Mouse (Mus musculus) liver, embryonic 14.5 days (tissue): ENCODE results near the gene Ralgapa2.

Experiments
- CTCF ChIP-seq: IDR thresholded peaks from 2 replicates; pipeline ENCODE4 v1.5.1; 2016; ENCODE audit warnings: antibody characterized with exemption, low read depth, control low read depth
- EP300 ChIP-seq: IDR thresholded peaks from 2 replicates; pipeline ENCODE4 v1.6.1; 2016; ENCODE audit warnings: antibody characterized with exemption, low read depth

DNA sequence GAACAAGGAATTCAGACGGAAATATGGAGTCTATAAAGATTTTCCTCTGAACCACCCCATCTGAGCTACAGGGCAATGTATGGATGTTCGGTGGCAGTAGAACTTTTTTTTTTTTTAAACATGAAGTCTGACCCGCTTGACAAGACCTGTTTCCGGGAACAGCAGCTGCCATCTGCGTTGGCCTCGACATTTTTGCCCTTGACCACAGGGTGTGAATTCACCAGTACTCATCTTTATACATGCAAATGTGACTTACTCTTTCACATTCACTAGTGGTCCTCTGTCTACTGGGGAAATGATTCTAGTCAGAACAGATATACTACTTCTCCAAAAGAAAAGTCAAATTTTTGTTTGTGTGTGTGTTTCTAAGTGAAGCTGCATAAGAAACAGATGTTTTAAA is 286.3 kb downstream of the Ralgapa2 start:
- TF ChIP-seq CTCF, result no peak
- TF ChIP-seq EP300, result no peak
